Mouse (Mus musculus) 416B (cell line): ENCODE measurements around the gene Vmn1r95.
"Not testable (repeated sequence)": the region's sequence is repeated elsewhere in the genome, so short reads cannot be mapped to it uniquely, and the experiment has no call there.

ENCODE experiments used
- DNase-seq: peaks from one replicate; pipeline ENCODE4 v3.0.0; 2011; ENCODE audit warnings: low read depth

Vmn1r95 gene

DNA sequence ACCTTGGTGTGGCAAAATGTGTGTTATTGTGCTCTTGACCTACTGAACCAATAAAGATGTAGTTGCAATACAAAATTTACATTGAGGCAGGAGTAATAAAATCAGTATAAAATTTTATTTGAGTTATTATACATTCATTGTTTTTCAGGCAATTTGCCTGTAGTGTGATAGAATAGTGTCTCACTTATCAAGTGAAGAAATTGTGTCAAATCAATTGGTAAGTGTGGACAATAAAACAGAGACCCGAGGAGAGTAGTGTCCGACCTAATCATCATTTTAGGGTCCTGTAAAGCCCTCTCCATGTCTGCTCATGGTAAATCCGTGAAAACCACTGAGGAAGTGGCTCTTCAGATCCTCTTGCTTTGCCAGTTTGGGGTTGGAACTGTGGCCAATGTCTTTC lies at the start of gene Vmn1r95:
Vmn1r95 (plus strand) TSS at position 301 of the 400 bp plus-strand sequence.
- not testable (repeated sequence) for DNase-seq

DNA sequence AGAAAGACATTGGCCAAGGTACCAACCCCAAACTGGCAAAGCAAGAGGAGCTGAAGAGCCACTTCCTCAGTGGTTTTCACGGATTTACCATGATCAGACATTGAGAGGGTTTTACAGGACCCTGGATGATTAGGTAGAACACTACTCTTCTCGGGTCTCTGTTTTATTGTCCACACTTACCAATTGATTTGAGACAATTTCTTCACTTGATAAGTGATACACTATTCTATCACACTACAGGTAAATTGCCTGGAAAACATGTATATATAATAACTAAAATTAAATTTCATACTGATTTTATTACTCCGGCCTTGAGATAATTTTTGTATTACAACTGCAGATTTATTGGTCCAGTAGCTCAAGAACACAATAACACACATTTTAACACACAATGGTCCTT lies 25.2 kb upstream of the Vmn1r95 start, which contains the start of gene Vmn1r94:
Vmn1r94 (minus strand) TSS at position 101 of the 400 bp plus-strand sequence.
- DNase-seq, result not testable (repeated sequence)

DNA sequence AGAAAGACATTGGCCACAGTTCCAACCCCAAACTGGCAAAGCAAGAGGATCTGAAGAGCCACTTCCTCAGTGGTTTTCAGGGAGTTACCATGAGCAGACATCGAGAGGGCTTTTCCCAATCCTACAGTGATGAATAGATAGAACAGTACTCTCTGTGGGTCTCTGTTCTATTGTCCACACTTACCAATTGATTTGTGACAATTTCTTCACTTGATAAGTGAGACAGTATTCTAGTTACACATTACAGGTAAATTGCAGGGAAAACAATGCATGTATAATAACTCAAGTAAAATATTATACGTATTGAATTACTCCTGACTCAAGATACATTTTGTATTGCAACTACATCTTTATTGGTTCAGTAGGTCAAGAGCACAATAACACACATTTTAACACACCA lies 12.0 kb downstream of the Vmn1r95 start, which contains the start of gene Gm6164:
Gm6164 (minus strand) TSS at position 101 of the 400 bp plus-strand sequence.
- not testable (repeated sequence) for DNase-seq

DNA sequence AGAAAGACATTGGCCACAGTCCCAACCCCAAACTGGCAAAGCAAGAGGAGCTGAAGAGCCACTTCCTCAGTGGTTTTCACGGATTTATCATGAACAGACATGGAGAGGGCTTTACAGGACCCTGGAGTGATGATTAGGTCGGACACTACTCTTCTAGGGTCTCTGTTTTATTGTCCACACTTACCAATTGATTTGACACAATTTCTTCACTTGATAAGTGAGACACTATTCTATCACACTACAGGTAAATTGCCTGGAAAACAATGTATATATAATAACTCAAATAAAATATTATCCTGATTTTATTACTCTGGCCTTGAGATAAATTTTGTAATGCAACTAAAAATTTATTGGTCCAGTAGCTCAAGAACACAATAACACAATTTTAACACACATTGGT lies 40.2 kb downstream of the Vmn1r95 start, which contains the start of gene Gm4498:
Gm4498 (minus strand) TSS at position 101 of the 400 bp plus-strand sequence.
- not testable (repeated sequence) for DNase-seq
